ENCODE assay signal across 26 mouse cellular contexts in the genomic region with DNA sequence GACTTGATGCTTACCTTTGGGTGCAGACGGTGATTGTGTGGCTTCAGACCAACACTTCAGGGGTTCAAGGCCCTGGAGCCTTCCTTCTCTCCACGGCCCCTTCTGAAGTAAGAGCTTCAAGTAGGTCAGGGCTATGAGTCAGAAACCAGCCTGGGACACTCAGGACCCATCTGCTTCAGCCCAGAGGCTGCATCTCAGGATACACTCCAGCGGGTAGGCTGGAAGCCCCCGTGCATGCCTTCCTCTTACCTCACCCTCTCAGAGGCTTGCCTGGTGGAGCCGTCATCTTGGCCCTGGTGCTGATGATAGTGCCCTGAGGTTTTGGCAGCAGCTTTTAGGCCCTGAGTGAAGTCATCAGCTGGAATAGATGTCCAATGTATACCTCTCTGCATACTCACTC. TPM values are rescaled to one million over a fixed set of nuclear protein-coding genes. Genes with fewer than 3 reads are reported as not detected.
"Had no signal": no experiment of that assay in that cellular context is flagged by ENCODE, and none has a peak within 500 bp of the region (broad histone marks: within the 10 kb centered on the region; RNA-seq: fewer than 3 reads in every experiment).

No protein-coding gene starts in this region.

- H3K27ac ChIP-seq: kidney, embryonic 15.5 days; left cerebral cortex, adult 2 months; limb, embryonic 12.5 days; liver, embryonic 12.5 days; liver, embryonic 15.5 days; macrophage; midbrain, embryonic 12.5 days; midbrain, embryonic 15.5 days; neural tube, embryonic 12.5 days; neural tube, embryonic 15.5 days; stomach, postnatal 0 days had no signal

- H3K27me3 ChIP-seq: kidney, embryonic 15.5 days; liver, embryonic 15.5 days; midbrain, embryonic 15.5 days; neural tube, embryonic 12.5 days; neural tube, embryonic 15.5 days had no signal

- ATAC-seq: liver, embryonic 12.5 days; midbrain, embryonic 15.5 days had no signal

- DNase-seq: kidney, postnatal 10 days; kidney, postnatal 36 days; layer of hippocampus, postnatal 36 days; liver; lung, adult 18-20 months; right cerebral cortex, adult 18-20 months; right cerebral cortex, postnatal 14 days; right cerebral cortex, postnatal 4 days; thymus, adult 2 months; thymus, postnatal 14 days; thymus, postnatal 4 days had no signal

- H3K9me3 ChIP-seq: kidney, embryonic 15.5 days; limb, embryonic 12.5 days; liver, embryonic 12.5 days; liver, embryonic 15.5 days; midbrain, embryonic 12.5 days; midbrain, embryonic 15.5 days; neural tube, embryonic 12.5 days; neural tube, embryonic 15.5 days had no signal

- H3K4me1 ChIP-seq: kidney, embryonic 15.5 days; limb, embryonic 12.5 days; liver, embryonic 12.5 days; liver, embryonic 15.5 days; midbrain, embryonic 12.5 days; midbrain, embryonic 15.5 days; neural tube, embryonic 15.5 days had no signal

- H3K36me3 ChIP-seq: liver, embryonic 15.5 days; midbrain, embryonic 15.5 days had no signal

- H3K9ac ChIP-seq: kidney, embryonic 15.5 days; limb, embryonic 12.5 days; liver, embryonic 12.5 days; liver, embryonic 15.5 days; midbrain, embryonic 12.5 days; midbrain, embryonic 15.5 days; neural tube, embryonic 12.5 days; neural tube, embryonic 15.5 days had no signal

- H3K4me2 ChIP-seq: kidney, embryonic 15.5 days; limb, embryonic 12.5 days; liver, embryonic 12.5 days; liver, embryonic 15.5 days; midbrain, embryonic 12.5 days; midbrain, embryonic 15.5 days; neural tube, embryonic 12.5 days; neural tube, embryonic 15.5 days had no signal

- H3K4me3 ChIP-seq: kidney, embryonic 15.5 days; left cerebral cortex, adult 2 months; limb, embryonic 12.5 days; liver, embryonic 12.5 days; liver, embryonic 15.5 days; midbrain, embryonic 12.5 days; midbrain, embryonic 15.5 days; neural tube, embryonic 12.5 days; neural tube, embryonic 15.5 days had no signal

RNA-seq across cellular contexts. Expression of gene Mslnl, which starts 0.6 kb away (rescaled TPM):
- total RNA-seq: layer of hippocampus, postnatal 10 days; left cerebral cortex, postnatal 10 days had no signal
- polyA plus RNA-seq: limb, embryonic 12.5 days; liver, embryonic 12.5 days; liver, embryonic 15.5 days; macrophage; midbrain, embryonic 12.5 days; midbrain, embryonic 15.5 days; neural tube, embryonic 12.5 days; neural tube, embryonic 15.5 days; stomach, embryonic 14.5 days had no signal

RNA-seq across cellular contexts. Expression of gene Gng13, which starts 18.3 kb away (rescaled TPM):
- total RNA-seq: megakaryocyte, adult 5-6 weeks had no signal
- polyA plus RNA-seq: liver, embryonic 15.5 days; macrophage had no signal

RNA-seq across cellular contexts. Expression of gene Msln, which starts 18.9 kb away (rescaled TPM):
- total RNA-seq: megakaryocyte, adult 5-6 weeks had no signal
- polyA plus RNA-seq: limb, embryonic 12.5 days; macrophage had no signal
